Mouse (Mus musculus) megakaryocyte-erythroid progenitor cell, adult 5-6 weeks (primary cell): ENCODE results near the gene Tanc1. TPM values are rescaled to one million over a fixed set of nuclear protein-coding genes. Genes with fewer than 3 reads are reported as not detected.

Experiments used
- ATAC-seq: replicated peaks from 2 replicates; pipeline ENCODE4 v1.8.0; 2016; ENCODE audit warnings: mild to moderate bottlenecking, inconsistent platforms; ENCODE audit not compliant: severe bottlenecking, poor library complexity, low FRiP score, low TSS enrichment
- total RNA-seq, 2 experiments: library from RNA; stranded (forward) in 1 of 2; stranded (reverse) in 1 of 2; fragments of 200-1000, 215-1000 nt in 1 of 2; fragments of >200 nt in 1 of 2; fragmentation: Nextera tagmentation in 1 of 2; gene quantifications; 2 replicates each; pipeline ENCODE4 v1.2.3; 2014 to 2017

Tanc1 gene
- total RNA-seq, 2 experiments from 2014 or later = 3.5 to 7.9 TPM

DNA sequence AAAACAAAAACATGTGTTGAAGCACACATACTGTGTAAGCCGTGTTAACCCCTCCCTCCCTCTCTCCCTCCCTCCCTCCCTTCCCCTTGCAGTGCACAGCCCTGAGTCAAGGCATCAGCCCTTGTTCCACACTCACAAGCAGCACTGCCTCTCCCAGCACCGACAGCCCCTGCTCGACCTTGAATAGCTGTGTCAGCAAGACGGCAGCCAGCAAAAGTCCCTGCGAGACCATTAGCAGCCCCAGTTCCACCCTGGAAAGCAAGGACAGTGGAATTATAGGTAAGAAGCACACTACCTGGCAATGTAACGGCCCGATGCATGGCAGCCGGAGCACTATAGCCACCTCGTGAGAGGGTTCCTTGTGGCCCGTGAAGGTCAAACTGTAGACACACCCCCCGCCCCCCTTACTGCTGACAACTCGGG is 160.4 kb downstream of the Tanc1 start:
- ATAC-seq = no peak

DNA sequence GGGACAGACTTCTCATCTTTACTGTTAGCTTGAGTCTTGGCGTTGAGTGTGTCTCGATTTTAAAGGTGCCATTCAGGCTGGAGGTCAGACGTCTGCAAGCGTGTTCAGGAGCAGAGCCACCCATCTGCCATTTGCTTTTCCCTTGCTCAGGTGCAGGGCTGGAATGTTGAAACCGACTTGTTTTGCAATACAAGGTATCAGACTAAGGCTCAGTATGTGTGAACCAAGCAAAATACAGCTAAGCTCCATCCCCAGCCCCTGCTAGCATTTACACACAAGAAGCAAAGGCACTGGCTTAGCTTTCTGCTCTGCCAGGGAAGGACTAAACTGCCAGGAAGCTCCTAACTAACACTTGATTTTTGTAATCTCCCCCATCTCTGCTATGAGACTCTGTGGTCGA is 162.5 kb downstream of the Tanc1 start:
- no peak for ATAC-seq

DNA sequence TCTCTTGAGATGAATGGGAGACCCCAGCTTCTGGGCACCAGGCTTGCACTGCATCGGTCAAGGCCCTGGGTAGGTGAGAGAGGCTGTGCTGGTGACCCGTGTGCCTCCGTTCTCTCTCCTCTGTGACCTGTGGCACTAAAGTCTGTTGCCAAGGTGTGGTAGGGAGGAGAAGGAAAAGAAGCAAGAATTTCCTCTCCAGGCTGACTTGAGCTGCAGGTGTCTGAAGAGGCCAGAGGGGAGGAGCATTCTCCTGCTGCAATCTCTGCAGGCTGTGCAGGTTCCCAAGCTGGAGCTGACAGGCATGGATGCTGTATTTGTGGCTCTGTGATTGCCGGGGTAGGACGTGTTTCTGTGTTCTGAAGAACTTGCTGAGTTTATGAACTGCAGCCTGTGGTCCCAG is 163.3 kb downstream of the Tanc1 start:
- no peak for ATAC-seq

DNA sequence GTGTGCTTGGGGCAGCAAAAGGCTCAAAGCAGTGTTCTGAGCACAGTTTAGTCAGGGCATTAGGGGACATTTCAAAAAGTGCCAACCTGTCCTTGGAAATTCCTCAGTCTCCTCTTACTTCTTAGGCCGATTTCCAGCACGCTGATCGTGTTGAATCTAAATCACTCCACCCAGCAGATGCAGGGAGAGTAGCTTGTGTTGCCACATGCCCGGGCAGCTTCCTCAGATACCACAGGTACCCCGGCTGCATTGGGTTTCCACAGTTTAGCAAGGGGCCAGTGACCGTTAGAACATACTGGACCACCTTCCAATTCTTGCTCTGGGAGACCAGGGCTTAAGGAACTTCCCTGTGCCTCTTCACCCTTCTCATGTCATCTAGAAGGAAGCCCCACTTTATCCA is 164.0 kb downstream of the Tanc1 start:
- ATAC-seq = no peak

DNA sequence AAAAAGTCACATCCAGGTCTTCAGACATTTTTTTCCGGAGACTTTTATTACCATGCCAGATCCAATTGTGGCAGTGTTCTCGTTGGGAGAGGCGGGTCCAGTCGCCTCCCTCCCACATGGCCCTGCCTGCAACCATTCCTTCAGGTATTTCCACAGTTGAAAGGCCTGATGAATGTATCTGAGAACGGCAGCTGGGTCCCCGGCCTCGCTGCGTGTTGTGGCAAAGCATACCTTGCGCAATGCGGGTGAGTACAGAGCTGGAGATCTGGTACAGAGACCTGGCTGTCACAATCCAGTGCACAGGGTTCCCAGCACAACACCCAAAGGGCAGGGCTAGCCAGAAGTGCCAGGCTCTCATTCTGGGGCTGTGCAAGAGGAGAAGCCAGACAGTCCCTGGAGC is 167.5 kb downstream of the Tanc1 start:
- ATAC-seq = no peak

DNA sequence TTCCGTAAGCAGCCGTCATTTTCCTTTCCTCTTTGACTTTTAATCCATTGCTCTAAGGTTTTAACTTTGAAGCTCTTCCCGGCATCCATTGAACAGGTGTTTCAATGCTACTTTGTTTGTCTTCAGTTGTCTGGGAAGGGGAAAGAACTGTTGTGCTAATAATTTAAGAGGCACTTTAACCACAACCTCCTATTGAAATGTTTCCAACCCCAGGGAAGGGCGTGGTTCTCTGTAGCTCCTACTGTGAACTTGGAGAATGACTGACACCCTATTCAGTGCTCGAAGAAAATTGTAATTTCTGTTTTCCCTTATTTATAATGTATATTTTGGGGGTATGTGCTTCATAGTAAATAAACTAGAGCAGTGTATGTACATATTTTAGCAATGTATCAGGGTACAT is 168.4 kb downstream of the Tanc1 start:
- no peak for ATAC-seq

DNA sequence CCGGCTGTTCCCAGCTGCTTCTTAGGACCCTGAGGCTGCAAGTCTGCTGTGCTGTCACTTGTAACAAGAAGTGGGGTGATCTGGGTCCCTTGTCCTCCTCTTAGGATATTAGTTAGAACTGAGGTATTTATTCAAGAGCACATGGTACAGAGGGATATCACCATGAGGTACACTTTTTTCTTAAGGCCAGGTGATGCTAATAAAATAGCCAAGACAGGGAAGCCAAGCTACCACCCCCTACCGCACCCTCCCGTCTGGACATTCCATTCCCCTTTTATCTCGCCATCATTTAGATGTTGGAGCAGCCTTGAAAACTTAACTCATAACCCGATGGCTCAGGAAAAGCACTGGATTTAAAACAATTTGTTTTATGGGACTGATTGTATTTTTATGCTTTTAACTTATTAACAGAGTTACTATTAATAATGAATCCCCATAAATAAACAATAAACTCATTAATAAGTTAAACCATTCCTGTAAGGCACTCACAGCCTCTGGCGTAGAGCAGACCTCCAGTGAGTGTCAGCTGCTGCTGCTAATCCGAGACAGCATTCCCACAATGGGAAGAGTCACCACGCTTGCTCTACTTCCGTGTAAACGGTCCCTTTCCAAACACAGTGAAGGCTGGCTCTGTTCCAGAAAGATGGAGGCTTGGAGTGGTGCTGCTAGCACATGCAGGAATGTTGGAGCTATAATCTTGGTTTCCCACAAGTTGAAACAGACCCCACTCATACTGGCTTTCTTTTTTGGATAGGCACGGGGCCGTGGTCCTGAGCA is 171.4 kb downstream of the Tanc1 start:
- ATAC-seq = no peak

DNA sequence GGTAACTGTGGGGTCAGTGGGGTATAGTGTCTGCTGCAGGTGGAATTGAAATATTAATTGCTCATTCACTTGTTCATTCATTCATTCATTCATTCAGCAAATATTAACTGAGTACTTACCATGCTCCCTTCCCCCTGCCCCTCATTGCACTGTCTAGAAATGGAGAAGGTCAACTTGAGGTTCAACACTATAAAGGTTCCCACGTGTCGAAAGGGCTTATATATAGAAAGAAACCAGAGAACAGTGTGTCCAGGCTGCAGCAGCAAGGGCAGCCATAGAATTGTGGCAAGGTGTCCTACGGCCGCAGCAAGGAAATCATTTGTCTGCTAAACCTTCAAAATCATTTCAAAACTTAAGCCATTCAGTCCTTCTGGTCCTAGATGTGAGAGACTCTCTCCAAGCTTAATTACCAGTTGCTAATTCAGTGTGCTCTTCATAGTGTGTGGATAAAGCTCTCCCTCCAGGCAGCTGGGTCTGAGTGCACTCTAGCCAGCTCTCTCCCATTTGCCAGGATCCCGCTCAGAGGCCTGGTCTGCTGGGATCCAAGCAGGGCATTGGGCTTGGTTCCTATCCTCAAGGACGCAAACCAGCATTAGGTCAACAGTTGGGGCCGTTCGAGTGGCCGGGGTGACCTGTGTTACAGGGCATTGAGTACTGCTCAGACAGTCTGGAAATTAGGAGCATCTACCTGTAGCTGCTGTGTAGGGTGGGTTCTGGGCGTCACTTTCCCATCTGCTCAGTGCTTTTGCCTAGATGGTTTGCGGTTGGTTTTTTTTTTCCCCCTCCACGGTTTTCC is 172.2 kb downstream of the Tanc1 start:
- ATAC-seq = no peak

DNA sequence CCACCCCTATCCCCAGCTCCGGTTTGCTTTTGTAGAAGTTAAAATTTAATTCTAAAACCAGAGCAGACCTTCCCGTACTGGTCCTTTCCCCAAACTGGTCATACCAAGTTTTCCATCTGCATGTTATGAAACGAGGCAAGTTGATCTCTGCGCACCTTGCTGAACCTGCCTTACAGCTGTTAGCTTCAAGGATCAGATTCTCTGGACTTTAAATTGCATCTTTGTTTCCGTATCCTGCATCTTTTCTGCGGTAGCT is 172.7 kb downstream of the Tanc1 start:
- no peak for ATAC-seq

DNA sequence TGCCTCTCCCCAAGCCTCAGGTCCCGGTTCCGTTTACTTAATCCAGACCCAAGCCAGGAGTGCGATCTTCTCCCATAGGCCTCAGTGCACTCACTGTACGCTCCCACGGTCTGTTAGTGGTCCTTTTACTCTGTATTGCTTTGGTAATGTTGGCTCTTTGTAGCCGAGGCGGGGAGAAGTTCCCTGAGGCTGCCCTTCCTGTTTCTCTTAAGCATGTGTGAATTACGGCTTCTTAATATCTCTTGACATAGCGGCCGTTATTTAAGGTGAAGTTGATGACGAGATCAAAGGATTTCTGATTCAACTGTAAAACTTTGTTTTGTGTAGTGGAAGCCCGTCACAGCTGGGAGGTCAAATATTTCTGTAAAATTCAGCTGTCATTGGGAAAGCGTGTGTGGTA is 173.8 kb downstream of the Tanc1 start:
- ATAC-seq = no peak; the same call in 1 of the 2 replicates

DNA sequence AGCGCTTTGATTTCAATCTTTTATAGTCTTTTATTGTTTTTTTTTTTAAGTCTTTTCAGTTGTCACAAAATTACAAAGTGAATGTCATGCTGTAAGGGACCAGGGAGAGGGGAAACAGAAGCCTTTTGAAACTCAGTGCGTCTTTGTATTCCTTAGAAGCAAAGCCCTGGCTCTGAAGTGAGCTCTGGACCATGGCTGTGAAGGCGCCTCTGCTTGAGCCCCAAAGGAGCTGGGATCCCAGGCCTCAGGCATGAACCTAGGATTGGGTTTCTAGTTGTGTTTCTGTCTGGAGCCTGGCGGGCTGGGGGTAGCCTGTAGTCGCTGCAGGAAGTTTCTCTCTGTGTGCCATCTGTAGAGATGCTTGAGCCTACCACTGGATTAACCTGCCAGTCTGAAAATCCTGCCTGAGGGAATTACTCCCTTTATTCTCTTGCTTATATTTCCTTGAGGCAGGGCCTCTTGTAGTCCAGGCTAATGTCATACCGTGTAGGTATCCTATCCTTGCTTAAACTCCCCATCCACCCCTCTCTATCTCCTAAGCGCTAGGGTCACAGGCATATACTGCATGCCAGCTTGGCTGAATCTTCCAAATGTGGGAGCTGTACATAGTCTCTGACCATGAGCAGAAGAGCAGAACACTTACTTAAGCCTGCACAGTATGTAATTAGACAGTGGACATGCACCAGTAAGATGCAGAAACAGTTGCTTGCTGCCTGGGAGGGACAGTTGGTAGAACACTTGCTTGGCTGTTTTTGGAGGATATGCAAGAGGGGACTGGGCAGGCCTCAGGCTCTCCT is 177.1 kb downstream of the Tanc1 start:
- ATAC-seq = no peak

DNA sequence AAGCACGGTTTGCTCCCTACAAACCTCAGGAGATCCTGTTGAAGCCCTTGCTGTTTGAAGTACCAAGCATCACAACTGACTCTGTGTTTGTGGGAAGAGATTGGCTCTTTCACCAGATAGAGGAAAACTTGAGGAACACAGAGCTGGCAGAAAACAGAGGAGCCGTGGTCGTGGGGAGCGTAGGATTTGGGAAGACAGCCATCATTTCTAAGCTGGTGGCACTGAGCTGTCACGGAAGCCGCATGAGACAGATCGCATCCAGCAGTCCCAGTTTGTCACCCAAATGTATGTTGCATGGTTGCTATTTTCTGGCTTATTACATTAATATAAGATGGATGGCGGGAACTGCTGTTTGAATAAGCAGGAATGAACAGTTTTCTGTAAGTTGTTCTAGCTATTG is 179.8 kb downstream of the Tanc1 start:
- ATAC-seq = no peak

DNA sequence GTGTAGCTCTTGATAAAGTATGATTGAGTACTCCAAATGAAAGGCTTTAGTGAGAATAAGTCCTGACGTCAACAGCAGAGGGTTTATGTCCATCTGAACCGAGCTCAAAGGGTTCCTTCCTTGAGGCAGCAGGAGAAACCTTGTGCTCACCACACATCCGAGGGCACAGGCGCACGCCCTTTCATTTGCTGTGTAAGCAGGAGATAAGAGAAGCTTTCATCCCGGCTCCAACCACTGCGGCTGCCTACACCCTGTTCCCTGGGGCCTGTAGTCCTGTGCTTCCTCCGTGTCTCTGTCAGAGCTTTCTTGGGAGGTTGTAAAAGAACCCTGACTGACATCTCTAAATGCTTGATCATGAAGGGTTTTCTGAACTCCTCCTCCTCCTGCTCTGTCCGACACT is 181.5 kb downstream of the Tanc1 start:
- ATAC-seq = peak; percentile 93

DNA sequence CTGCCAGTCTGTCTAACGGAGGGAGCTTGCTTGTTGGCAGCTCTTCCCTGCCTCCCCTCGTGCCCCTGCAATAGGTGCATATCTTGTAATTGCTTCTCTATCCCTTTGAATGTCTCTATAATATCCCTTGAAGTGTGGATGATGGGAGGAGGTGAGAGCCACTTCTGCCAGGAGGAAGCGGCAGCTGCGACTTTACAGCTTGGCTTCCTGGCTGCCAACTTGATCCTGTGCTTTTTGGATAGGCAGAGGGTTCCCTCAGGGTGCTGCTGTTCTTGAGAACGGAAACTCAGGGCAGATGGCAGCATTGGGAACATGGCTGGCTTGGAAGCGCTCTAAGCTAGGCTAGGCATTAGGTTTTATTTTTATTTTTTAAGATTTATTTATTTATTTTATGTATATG is 183.0 kb downstream of the Tanc1 start:
- ATAC-seq = no peak

DNA sequence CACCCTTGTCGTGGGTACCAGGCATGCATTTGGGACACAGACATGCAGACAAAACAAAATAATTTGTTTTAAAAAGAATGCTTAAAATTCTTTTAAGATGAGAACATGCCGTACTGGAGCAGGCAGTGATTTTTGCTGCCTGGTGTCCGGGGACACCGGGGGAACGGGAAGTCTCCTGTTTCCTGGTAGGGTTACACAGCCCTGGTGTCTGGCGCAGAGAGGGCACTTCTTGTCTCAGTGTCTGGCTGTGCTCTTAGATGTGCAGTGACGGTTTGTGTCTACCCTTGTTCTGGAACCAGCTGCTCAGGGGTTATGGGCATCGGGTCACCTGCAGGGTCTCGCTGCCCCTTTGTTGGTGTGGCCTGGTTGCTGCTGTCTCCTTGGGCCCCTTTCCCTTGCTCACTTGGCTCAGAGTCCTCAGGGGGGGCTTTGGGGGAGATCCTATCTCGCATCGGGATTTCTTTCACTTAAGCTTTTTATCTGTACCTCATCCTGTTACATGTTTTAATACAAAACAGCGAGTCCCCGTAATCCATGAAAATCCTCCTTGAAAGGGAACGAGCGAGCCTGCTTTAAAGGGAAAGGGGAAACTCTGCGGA is 187.2 kb downstream of the Tanc1 start:
- no peak for ATAC-seq

DNA sequence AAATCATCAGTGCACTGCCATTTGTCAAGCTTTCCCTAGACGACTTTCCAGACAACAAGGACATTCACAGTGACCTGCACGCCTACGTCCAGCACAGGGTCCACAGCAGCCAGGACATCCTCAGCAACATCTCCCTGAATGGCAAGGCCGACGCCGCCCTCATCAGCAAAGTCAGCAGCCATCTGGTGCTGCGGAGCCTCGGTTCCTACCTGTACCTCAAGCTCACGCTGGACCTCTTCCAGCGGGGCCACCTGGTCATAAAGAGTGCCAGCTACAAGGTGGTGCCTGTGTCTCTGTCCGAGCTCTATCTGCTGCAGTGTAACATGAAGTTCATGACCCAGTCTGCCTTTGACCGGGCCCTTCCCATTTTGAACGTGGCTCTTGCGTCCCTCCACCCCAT is 187.7 kb downstream of the Tanc1 start:
- ATAC-seq = no peak

DNA sequence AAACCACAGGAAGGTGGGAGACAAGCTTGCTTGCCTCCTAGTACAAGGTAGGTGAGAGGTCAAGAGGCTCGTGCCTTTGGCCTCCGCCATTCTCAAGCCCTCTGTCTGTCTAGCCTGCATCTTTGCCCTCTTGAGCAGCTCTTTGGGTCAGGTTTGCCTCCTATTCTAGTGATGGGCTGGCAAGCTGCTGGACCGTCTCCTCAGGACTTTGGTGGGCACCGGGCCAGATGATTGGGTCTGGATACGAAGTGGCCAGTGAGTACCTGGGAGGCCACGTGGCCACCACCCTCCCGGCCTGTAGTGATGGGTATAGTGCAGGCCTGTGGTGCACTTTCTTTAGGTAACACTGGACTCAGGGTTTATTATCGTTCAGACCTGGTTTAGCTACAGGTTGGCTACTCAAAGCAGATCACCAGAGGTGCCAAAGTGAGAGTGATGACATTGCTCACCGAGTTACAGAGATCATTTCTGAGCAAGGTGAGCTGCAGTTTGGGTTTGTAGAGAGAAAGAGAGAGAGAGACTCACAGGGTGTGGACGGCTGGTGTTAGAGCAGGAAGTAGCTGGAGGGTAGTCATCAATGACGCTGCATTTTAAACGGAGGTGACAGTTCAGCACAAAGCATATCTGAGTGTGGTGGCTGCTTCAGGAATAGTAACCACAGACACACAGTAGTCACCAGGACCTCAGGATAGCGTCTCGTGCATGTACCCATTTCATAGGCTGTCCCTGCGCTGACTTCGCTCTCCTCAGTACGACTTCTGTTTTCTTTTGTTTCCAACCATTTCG is 188.8 kb downstream of the Tanc1 start:
- peak; percentile 78 for ATAC-seq

DNA sequence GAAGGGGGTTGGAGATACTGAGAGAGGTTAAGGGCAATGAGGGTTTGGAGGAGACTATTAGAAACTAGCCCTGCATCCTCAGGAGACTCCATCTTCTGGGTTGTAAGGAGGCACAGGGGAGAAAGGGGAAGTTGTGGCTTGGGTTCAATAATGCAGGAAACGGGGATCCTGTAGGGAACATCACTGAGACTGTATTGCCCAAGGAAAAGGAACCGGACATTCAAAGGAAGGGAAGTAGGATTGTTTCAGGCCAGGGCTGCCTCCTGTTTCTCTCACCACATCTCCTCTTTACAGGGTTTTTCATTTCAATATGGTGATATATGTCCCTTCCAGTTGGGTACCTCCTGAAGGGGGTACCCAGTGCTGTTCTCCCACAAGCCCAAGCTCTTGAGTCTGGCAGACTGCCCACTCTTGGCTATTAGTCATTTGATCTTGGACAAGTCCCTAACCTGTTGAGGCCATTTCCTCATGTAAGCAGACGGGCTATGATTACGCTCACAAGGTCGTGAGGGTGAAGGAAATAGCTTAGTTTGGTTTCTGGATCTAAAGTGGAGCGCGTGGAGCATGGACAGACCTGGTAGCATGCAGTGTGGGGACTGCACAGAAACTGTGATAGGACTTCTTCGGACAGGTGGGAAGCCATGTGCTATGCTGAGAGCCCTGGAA is 191.0 kb downstream of the Tanc1 start:
- ATAC-seq = no peak

DNA sequence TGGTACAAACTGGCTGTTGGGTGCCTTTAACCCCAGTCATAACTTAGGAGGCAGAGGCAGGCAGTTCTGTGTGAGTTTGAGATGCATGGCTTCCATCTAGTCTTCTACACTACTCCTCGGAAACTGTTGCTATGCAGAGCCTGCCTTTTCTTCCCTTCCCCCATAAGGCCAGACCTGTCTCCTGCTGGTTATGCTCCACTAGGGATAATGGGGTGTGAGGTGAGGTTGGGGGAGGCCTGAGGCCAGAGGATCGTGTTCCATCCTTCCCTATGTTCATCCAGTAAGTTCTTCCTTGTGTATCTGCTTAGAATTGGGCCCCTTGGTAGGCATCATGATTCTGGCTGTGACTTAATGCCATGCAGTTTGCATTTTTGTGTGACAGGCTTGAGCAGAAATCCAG is 193.8 kb downstream of the Tanc1 start:
- ATAC-seq = no peak
